Mouse (Mus musculus) embryonic facial prominence, embryonic 15.5 days (tissue): ENCODE measurements around the gene Gm3618. TPM values are rescaled to one million over a fixed set of nuclear protein-coding genes. Genes with fewer than 3 reads are reported as not detected.
"Not testable (repeated sequence)": the region's sequence is repeated elsewhere in the genome, so short reads cannot be mapped to it uniquely, and the experiment has no call there.

Experiments used
- ATAC-seq: fragments of 200-750 bp; cut with Nextera tagmentation; 2 replicates; pipeline ENCODE4 v1.8.0; 2017; ENCODE audit warnings: low read depth, moderate TSS enrichment; ENCODE audit not compliant: insufficient number of reproducible peaks, low FRiP score, low TSS enrichment
- H3K27ac ChIP-seq: fragments of 300-500 bp; sonication (generic); replicated peaks from 2 replicates; pipeline ENCODE4 v1.5.1; 2015; ENCODE audit warnings: mild to moderate bottlenecking, inconsistent platforms
- H3K27me3 ChIP-seq: fragments of 300-500 bp; sonication (generic); 2 replicates; pipeline ENCODE4 v1.6.1; 2015; ENCODE audit warnings: inconsistent platforms
- H3K36me3 ChIP-seq: fragments of 300-500 bp; sonication (generic); 2 replicates; pipeline ENCODE4 v1.6.1; 2015; ENCODE audit warnings: mild to moderate bottlenecking, inconsistent platforms
- H3K4me1 ChIP-seq: fragments of 300-500 bp; sonication (generic); 2 replicates; pipeline ENCODE4 v1.6.1; 2015; ENCODE audit warnings: inconsistent platforms
- H3K4me2 ChIP-seq: fragments of 300-500 bp; sonication (generic); replicated peaks from 2 replicates; pipeline ENCODE4 v1.6.1; 2015; ENCODE audit warnings: mild to moderate bottlenecking, inconsistent platforms
- H3K4me3 ChIP-seq: fragments of 300-500 bp; sonication (generic); replicated peaks from 2 replicates; pipeline ENCODE4 v1.5.1; 2015; ENCODE audit warnings: mild to moderate bottlenecking, inconsistent platforms
- H3K9ac ChIP-seq: fragments of 300-500 bp; sonication (generic); 2 replicates; pipeline ENCODE4 v1.6.1; 2015; ENCODE audit warnings: inconsistent platforms
- H3K9me3 ChIP-seq: fragments of 300-500 bp; sonication (generic); replicated peaks from 2 replicates; pipeline ENCODE4 v1.6.1; 2016; ENCODE audit warnings: inconsistent platforms
- WGBS: fragments of 180-500 bp; shearing (Covaris S2); methylation state at CpG from one replicate; pipeline ENCODE4 v1.1.7; 2015; 5-methylcytosine and 5-hydroxymethylcytosine counted together
- polyA plus RNA-seq: library from polyadenylated mRNA; unstranded; fragments of >200 nt; fragmentation: Nextera tagmentation; extraction: Ambion mirVana; gene quantifications from 2 replicates; pipeline ENCODE4 v1.2.1, GENCODE M21; 2015

Gm3618 gene
- not detected in 2 replicates for polyA plus RNA-seq

DNA sequence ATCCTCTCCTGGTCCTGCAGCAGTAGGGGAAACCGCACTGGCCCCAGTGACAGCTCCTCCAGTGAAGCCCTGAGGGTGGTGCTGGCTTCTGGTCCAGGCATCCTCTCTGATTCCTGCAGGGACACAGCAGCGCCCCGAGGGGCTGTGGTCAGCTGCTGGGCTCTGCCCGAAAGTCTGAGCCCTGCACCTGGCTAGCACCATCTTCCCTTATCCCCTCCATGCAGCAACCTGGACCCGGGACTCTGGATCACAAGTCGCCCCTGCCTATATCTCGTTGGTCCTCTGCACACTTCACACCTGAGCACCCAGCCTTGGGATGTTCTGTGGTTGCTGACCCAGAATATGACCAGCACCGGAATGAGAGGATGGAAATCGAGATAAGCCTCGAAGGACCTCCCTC is at the start of gene Gm3618:
Gene Gm3618, minus strand, starts transcription at position 101 of the 400 bp plus-strand sequence.
- not testable (repeated sequence) for H3K4me2 ChIP-seq, H3K9me3 ChIP-seq, H3K4me1 ChIP-seq, H3K27me3 ChIP-seq, ATAC-seq, H3K9ac ChIP-seq, H3K4me3 ChIP-seq, H3K27ac ChIP-seq, H3K36me3 ChIP-seq
- WGBS = no CpG with 5 or more reads among the region's 10 CpGs

DNA sequence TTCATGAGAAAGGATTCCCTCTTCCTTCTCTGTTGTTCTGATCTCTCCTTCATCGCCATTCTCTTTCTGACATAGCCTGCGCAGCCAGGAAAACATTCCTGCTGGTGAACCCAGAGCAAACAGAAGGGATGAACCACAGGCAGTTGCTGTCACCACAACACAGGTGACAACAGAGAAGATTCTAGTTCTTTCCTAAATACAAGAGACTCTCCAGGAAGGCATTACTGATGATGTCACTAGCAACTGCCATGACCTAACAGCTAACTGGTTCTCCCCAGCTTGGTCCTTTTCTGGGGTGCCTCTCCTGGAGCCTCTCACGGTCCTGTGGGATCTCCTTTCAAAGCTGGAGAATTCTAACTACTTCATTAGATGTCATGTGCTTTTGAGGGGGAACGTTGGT is 46.7 kb upstream of the Gm3618 start, which contains the start of gene Gm16440:
Gene Gm16440, minus strand, starts transcription at position 101 of the 400 bp plus-strand sequence.
- H3K9ac ChIP-seq, H3K9me3 ChIP-seq, H3K4me1 ChIP-seq, H3K36me3 ChIP-seq, H3K27ac ChIP-seq, H3K4me2 ChIP-seq, ATAC-seq, H3K4me3 ChIP-seq, H3K27me3 ChIP-seq: not testable (repeated sequence)
- 81% methylated on average over 2 of the region's 4 CpGs for WGBS

DNA sequence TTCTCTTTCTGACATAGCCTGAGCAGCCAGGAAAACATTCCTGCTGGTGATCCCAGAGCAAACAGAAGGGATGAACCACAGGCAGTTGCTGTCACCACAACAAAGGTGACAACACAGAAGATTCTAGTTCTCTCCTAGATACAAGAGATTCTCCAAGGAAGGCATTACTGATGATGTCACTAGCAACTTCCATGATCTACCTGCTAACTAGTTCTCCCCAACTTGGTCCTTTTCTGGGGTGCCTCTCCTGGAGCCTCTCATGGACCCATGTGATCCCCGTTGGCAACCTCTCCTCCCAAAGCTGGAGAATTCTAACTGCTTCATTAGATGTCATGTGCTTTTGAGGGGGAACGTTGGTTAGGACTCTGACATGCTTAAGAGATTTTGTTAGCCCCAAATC is 38.7 kb downstream of the Gm3618 start, which contains the start of gene Gm21103:
Gene Gm21103, minus strand, starts transcription at position 101 of the 400 bp plus-strand sequence.
- H3K27ac ChIP-seq, ATAC-seq, H3K27me3 ChIP-seq, H3K9ac ChIP-seq, H3K4me2 ChIP-seq, H3K36me3 ChIP-seq, H3K4me1 ChIP-seq, H3K9me3 ChIP-seq, H3K4me3 ChIP-seq: not testable (repeated sequence)
- WGBS = 75% methylated on average over 2 of the region's 2 CpGs

DNA sequence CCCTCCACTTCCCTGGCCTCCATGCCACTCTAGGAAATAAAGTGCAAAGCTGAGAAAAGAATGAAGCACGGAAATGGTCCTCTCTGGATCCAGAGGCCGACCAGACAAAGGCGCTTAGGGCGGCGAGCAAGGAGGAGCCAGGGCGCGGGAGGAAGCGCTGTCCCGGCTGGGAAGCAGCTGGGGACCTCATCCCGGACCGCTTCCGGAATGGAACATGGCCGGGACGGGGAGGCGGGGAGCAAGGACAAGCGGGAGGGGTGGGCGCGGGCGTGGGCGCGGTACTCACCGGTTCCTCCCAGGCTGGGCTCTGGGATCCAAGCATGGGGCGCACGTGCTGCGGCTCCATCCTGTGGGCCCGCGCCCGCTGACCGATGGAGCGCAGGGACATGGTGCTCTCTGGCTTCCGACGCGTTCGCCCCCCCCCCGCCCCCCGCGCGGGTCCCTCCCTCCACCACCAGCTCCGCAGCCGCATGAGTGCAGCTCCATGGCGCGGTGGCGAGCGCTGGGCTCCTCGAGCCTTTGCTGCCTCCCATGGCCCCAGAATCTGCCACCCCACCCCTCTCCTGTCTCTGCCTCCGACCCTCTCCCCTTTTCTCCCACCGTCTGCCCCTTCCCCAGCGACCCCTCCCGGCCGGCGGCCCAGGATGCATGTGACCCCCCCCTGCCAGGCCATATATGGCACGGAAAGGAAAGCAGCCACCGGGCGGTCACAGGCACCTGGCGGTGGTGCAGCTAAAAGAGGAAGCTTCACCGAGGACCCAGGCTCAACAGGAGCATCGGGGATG is 56.4 kb downstream of the Gm3618 start, which contains the start of gene Gm3411:
Gene Gm3411, minus strand, starts transcription at position 320 of the 785 bp plus-strand sequence.
- H3K36me3 ChIP-seq, ATAC-seq, H3K4me1 ChIP-seq, H3K9me3 ChIP-seq, H3K27ac ChIP-seq, H3K9ac ChIP-seq, H3K27me3 ChIP-seq: not testable (repeated sequence)
- Histone ChIP-seq H3K4me3 (peak within 1 kb of the TSS; percentile 49), H3K4me2 (peak within 1 kb of the TSS; percentile 77)
- under 1% methylated on average over 52 of the region's 57 CpGs for WGBS

Other genes starting within 250 kb of the Gm3618 start
- gene Gm8206, start 249.7 kb downstream of the Gm3618 start, polyA plus RNA-seq = 1.4 and 1.9 TPM in 2 replicates
- gene Gm3468, start 235.0 kb downstream of the Gm3618 start, polyA plus RNA-seq = 1.2 TPM in 2 replicates
- gene Gm3476, start 217.9 kb downstream of the Gm3618 start, polyA plus RNA-seq = not detected in 2 replicates
- not detected in 2 replicates for gene Gm21560, start 124.4 kb downstream of the Gm3618 start, polyA plus RNA-seq
- gene Gm3411, start 56.4 kb downstream of the Gm3618 start, polyA plus RNA-seq = 0.69 and 0.75 TPM in 2 replicates
- gene Gm21103, start 38.8 kb downstream of the Gm3618 start, polyA plus RNA-seq = not detected in 2 replicates
- not detected in 2 replicates for gene Gm16440, start 46.6 kb upstream of the Gm3618 start, polyA plus RNA-seq
- 0.63 TPM in 1 of 2 replicates, not detected in the other for gene Gm3591, start 68.8 kb upstream of the Gm3618 start, polyA plus RNA-seq
- gene Gm3594, start 100.9 kb upstream of the Gm3618 start, polyA plus RNA-seq = not detected in 2 replicates
- gene Gm8356, start 193.6 kb upstream of the Gm3618 start, polyA plus RNA-seq = not detected in 2 replicates
- gene Gm3629, start 246.9 kb upstream of the Gm3618 start, polyA plus RNA-seq = 0.24 TPM in 1 of 2 replicates, not detected in the other